Mouse (Mus musculus) layer of hippocampus, adult 8-10 months (tissue): ENCODE data around the gene Fam107a. TPM values are rescaled to one million over a fixed set of nuclear protein-coding genes. Genes with fewer than 3 reads are reported as not detected.

ENCODE experiments used
- DNase-seq, 2 experiments: peaks; one replicate each; pipeline ENCODE4 v3.0.0; 2022; ENCODE audit warnings: low spot score in 2 of 2
- total RNA-seq, 4 experiments: library from RNA; stranded (reverse); gene quantifications; 2 replicates each; pipeline ENCODE4 v1.2.4; 2022

Gene Fam107a
- 100 to 1,000 TPM; 232 to 320 (median 258) TPM for total RNA-seq

DNA sequence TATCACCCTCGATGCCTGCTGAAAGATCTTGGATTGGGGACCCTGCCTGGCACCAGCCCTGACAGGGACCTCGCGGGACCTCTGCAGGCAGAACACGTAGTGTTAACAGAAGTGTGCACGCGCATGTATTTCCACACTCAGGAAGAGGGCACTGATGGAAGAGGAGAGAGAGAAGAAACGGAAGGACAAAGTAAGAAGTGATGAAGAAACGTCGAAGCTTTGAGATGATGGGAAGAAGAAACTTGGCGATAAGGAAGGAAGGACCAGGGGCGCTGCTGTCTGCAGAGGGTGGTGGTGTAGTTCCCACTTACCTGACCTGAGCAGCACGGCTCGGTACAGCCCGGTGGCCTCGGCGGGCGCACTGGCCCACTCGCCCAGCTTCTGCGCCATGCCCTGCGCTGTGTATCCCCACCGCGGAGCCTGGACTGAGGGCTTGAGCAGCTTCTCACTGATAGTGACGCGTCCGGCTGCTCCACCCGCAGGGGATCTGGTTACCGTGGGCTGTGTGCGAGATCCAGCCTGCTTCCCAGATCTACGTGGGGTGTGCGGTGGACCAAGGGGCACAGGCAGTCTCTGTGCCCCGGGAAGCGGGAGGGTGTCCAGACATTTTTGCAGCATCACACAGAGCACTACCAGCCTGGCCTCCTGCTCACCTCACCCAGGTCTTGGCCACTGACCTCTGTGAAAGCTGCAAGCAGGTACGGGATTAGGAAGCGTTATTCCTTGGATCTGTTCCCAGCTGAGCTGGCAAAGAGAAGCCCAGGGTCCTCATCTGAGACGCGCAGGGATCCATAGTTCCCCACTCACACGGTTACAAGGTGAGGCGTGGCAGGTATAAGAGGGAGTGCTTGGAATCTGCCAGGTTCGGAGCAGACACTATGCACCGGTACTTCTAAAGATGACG, at the start of gene Fam107a:
Gene Fam107a, minus strand, starts transcription at position 830 of the 904 bp plus-strand sequence.
- no peak for DNase-seq

DNA sequence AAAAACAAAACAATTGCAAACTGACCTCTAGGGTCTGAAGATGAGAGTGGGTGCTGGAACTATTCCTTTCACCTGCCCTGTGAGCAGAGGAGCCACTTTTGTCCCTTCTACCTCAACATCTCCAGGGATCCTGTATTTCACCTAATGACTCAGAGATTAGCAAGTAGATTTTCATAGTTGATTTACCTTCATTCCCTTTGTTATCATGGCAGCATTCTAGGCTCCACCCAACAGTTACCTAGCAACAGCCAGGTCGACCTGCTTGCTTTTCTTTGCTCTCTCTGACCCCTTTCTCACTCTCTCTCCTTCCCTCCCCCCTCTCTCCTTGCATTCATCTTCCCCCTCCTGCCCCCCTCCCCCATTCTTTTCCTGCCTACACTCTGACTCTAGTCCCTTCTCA, 49.3 kb upstream of the Fam107a start:
- DNase-seq: no peak

DNA sequence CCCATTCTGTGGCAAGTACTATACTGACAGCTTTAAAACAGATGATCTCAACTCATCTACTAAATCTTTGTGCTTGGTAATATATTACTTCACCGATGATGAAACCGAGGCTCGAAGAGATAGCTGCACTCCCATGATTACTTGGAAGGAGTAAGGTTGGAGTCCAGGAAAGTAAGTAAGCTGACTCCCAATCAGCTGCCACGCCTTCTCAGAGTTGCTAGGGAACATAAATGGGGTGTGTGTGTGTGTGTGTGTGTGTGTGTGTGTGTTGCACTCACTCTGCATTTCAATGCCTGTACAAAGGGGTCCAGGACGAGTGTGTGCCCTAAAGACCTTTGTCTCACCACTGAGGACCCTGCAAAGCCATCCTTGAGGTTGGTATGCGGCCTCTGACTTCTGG, 48.0 kb upstream of the Fam107a start:
- no peak for DNase-seq

DNA sequence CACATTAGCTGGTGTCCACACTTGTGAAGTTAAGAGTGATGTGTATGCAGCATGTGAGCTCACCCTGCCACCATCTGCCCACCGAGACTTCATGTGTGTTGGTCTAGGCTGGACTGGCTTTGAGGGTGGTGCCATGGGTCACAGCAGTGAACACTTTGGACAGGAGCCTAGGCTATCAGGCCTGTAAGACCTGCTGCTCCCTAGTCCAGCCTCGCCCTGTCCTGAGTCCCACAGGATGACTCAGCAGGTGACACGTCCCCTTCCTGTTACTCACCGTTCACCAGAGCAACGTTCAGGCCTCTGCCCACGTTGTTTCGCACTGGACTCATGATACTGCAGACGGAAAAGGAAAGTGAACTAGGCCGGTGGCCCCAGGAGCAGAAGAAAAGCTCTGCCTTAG, 39.0 kb upstream of the Fam107a start:
- no peak for DNase-seq

DNA sequence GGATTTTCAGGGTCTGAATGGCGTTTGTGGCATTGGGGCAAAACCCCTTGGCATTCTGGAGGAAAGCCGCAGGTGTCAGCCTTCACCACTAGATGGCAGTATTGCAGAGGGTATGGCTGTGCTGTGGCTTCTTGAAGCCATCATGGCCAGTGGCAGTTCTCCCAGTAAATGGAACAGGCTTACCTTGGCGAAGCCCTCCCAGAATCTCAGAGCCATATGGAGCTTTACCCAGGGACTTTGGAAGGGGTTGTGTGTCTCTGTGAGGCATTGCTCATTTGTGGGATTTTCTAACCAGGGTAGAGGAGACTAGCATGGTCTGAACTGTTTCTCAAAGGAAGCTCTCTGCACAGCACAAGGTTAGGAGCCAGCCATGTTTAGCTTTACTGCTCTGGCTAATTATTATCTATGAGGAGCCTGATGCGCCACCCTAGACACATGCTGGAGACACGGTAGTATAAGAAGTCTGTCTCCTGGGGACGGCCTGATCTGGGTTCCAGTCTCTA, 38.2 kb upstream of the Fam107a start:
- DNase-seq: peak; percentile 66 to 81

DNA sequence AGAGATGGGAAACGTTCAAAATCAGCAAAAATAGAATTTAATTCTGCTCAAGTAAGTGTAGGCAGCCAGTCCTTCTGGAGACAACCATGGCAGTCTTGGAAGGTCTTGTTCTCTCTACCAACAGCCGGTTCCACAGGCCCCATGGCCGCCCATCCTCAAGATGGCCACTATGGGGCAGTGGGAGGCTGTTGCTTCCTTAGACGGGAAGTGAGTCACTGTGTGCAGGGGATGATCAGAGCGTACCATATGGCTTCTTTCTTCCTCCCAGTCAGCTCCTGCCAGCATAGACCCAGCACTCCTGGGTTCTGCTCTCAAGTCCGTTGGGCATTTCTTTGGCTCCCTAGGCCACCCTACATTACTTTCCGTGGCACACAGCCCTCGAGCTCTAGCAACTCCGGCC, 31.1 kb upstream of the Fam107a start:
- DNase-seq: no peak

DNA sequence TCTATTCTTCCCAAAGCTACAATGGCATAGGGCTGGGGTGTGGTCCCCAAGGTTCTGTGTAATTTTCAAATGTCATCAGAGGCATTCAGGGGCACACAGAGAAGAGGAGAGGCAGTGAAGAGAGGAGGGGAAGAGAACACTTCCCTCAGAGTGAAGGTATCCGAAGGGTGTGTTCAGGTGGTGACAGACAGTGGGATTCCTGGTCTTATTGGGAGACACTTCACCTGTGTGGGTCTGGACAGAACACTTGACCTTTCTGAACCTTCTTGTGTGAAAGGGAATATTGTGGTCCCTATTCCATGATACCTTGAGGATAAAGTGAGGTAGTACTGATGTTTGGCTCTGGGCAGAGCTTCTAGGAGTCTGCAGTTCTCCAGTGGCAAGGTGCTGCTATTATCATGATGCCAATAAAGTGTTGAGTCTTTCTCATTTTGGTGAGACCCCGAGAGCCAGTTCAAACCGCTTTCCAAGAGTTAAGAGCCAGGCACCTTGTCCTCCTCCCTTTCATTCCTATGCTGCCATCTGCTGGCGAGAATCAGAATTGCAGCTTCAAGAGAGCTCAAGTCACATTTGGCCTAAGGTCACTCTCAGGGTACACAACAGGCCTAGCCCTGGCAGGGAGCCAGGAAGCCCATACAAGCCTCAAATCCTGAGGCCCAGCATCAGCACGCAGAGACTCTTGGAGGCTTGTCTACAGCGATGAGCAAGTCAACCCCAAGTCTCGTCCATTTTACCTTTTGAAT, 28.6 kb upstream of the Fam107a start:
- DNase-seq: peak; percentile 82 to 88

DNA sequence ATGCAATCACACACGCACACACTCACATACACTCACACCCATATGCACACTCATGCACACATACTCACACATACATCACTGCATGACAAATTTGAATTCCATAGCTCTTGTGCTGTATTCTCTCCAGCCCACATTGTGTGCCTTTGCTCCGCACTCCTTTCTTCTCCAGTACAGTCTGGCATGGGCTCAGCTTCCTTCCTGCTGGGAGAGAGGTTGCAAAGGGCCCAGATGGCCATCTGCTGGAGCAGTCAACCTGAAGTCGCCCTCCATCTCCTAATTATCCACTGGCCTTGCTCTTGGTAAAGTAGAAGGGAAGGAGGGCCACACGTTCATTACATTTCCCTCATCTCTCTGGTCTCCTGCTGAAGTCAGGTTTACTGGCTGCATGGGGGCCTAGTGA, 27.7 kb upstream of the Fam107a start:
- no peak for DNase-seq

DNA sequence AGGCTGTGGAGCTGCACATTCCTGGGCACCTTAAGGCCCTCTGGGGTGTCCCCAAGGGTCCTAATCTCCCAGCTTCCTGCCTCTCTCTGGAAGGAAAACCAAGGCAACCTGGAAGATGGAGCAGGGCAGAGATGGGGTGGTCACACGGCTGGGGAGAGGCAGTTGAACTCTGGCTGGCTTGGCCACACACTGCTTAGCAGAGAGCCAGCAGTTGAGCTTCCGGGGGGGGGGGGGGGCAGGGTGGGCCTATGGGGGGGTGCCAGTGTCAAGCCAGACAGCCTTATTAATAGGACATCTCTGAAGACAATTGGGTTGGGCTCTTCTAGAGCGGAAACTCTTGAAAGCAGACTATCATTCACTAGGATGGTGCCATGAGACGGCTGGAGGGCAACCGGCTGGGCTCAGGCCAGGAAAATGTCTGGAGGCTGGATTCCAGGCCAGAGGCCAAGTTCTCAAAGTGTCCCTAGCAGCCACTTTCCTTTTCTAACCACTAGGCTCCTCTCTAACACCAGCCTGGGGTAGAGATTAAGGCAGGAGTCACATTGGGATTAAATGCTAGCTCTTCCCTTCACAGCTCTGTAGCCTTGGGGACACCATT, 24.8 kb upstream of the Fam107a start:
- DNase-seq: no peak

DNA sequence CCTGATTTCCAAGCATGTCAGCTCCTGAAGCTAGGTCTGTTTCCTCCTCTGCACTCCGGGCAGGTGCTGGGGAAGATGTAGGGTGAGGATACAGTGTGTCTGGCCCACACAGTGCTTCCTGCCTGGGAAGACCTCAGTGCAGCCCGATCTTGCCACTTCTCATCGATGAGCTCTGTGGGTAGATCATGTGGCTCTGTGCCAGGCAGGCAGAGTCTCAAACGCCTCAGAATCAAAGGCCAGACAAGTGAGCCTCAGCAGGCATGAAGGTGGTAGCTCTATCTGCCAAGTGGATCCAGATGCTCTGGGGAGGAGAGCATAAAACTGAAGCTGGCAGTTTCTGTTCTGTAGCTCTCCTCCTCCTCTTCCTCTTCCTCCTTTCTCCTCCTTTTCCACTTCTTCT, 22.4 kb upstream of the Fam107a start:
- DNase-seq: no peak

DNA sequence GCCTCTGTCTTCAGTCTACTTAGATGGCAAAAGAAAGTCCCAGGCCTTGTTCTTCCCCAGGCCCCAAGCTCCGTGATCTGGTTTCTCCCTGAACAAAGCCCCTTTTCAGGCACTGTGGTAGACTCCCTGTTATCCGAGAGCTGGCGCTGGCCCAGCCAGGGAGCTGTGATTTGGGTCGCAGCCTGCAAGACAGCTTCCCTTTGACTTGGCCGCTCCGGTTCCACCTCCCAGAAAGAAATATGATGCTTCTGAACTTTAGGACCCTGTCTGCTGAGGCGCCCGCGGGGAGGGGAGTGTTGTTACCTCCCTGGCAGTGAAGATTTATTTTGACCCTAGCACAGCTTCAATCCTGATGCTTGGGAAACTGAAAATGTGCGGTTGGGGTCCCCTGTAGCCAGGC, 18.1 kb upstream of the Fam107a start:
- DNase-seq: no peak

DNA sequence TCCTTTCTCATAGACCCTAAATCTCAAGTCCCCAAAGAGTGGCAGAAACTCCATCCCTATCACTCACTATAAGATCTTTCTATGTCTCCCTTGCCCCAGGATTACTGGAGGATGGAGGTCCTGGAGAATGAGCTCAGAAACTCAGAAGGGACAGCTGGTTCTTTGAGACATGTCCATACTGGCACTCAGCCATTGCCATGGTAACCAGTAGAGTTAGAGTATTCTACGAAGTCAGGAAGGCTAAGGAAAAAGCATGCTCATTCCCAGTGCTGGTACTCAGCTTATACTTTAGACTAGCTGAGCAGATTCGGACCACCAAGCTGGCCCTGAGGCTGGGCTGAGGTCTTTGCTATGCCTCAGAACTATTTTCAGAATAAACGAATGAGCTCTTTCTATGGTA, 16.7 kb upstream of the Fam107a start:
- DNase-seq: no peak

DNA sequence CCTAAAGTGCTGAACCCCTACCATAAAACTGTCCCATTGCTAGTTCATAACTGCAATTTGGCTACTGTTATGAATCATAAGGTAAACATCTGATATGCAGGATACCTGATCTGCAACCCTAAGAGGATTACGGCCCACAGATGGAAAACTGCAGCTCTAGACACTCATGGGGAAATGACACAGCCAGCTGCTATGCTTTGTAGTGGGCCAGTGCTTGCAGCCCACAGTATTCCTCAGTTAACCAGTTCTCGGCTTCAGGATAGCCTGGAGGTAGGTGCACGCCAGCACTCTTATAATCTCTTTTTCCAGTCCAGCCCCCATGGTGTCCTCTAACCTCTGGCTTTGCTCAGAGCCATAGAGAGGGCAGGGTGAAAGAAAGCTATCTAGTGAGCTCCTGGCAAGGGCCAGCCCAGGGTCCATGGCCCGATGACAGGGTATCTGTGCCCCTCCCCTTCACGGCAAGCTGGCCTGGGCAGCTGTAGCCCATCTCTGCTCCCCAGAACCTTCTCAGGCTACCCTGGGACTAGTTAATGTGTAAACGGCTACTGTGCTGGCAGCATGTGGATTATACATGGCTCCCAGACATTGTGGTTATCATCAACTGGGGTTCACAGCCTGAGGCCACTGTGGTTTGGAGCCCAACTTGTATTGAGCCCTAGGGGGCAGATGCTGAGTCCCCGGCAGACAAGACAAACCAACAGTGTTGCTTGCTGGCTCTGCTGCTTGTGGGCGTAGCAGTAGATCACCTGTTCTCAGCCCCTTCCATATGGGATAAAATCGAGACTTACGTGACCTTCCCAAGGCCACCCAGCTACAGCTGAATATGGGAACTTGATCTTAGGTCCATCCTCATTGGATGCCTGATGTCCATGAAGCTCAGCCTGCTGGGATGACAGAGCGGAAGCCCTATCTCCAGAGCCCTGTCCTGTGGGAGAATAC, 14.8 kb upstream of the Fam107a start:
- no peak for DNase-seq

DNA sequence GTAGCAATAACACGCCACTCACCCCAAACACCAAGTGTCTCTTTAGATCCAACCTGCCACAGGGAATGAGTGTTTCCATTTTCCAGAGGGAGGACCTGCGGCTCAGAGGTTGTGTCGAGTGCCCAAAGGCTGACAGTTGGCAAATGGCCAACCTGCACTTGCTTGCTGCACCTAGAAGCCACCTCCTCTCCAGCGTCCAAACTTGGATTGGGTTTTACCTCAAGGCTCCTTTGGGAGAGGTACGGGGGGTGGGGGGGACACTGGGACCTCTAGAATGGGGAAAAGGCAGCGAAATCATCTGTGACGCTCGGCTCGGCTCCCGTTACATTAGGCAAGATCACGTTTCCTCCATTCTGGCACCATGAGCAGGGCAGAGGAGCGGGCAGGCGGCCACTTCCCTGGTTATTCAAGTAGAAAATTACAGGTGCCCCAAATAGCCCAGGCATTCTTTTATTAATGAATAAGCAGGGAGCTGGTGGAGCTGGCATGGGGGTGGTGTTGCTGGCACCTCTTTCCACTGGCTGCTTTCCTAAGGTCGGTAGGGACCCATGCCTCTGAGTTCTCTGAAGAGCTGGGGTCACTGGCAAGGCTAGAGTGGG, 13.6 kb upstream of the Fam107a start:
- no peak for DNase-seq

DNA sequence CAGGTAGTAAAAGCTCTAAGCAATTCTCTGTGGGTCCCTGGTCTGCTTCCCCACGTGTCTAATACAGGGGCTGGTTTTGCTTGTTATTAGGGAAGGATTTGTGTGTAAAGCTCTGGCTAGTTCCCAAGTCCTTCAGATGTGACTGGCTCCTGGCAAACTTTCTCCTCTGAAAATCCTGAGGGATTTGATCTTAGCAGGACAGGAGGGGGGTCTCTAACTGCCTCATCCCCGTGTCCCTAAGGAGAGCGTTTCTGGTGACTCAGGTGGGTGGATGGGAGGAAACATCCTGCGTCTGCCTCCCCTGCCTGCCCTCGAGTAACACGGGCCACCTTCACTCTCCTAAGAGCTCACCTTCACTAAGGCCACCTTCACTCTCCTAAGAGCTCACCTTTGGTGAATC, 12.6 kb upstream of the Fam107a start:
- DNase-seq: no peak

DNA sequence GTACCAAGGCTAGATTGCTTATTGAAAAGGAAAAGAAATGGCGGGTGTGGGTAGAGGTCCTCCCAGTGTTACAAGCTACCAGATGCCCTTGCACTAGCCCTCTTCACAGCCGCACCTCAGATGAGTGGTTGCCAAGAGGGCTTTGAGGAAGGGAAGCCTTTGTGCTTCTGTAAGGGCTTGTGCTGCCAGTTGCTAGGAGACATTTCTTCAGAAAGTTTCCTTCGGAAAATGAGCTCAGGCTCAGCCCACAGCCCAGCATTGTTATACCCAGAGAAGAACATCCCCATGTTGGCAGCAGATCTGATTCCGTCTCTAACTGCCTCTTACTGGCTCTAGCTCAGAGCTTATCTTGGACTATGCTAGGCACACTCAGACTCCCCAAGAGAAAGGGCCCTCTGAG, 11.7 kb upstream of the Fam107a start:
- DNase-seq: no peak

DNA sequence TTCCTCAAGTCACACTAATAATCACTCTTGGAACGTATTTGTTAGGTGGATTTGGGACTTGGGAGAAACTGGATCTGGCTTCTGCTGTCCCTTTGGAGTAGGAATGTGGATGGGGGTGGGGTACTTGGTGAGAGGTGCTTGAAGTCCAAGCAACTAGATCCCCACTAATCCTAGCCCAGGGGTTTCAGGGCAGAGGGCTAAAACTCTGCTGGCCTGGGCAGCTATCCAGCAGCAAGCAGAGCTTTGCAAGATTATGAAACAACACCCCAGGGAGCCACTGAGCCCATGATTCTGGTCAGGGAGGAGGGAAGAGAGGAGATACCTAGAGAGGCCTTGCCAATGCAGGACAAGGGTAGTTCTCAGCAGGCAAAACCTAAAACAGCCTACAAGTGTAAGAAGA, 9.5 kb upstream of the Fam107a start:
- no peak for DNase-seq

DNA sequence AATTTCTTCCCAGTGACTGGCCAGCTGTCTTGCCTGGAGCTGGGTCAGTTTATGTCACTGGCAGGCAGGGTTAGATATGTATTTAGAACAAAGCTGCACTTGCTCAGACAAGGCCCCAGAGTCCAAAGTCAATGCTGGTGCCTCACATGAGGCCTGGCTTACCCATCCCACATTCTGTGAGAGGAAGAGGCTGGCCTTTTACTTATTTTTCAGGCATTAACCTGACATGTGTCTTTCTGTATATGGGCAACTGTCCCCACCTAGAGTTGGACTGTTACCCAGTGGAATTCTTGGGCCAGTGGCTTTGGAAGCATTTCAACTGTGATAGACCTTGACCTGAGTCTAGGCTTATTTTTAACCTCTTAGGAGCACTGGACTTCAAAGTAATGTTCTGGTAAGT, 9.1 kb upstream of the Fam107a start:
- DNase-seq: no peak

DNA sequence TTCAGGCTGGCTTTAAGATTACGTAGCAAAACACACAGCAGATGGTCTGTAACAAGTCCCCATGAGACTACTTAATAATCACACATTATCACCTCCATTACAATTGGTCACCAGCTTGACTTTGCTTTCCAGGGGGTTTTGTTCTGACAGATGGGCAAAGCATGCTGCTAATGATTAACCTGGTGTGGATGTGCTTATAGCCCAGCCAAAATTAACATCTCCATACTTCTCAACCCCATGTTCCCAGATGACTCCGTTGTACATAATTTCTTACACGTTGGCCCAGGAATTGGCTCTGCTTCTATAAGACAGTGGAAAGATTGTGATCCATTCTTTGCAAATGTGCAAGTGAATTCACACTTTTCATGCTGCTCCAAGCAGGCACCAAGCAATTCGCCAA, 7.9 kb upstream of the Fam107a start:
- DNase-seq: no peak

DNA sequence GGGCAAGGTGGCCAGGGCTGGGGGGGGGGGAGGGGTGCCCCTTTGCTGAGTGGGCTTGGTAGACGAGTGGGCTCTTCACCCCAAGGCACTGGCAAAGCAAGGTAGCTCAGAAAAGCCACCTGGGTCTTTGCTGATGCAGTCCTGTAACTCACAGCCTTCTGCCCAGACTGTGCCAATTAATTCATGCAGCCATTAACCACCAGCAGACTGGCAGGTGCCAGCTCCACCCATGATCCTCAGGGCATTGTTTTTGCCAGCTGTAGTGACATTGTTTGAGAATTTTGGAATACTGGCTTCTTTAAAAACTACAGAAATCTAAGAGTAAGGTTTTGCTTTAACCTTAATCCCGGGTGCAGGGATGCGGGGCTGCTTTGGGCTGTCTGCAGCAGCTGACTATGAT, 2.7 kb upstream of the Fam107a start:
- DNase-seq: no peak
